Mouse (Mus musculus) liver, embryonic 16.5 days (tissue): ENCODE measurements around the gene Srp72. TPM values are rescaled to one million over a fixed set of nuclear protein-coding genes. Genes with fewer than 3 reads are reported as not detected.

Source experiments
- ATAC-seq: fragments of 200-750 bp; cut with Nextera tagmentation; 2 replicates; pipeline ENCODE4 v1.8.0; 2017; ENCODE audit warnings: low read depth, mild to moderate bottlenecking, moderate number of reproducible peaks, moderate library complexity
- H3K27ac ChIP-seq: fragments of 300-500 bp; sonication (generic); 2 replicates; pipeline ENCODE4 v1.5.1; 2014; ENCODE audit warnings: mild to moderate bottlenecking, low read length
- H3K27me3 ChIP-seq: fragments of 300-500 bp; sonication (generic); 2 replicates; pipeline ENCODE4 v1.6.1; 2014; ENCODE audit warnings: low read depth, low read length, mixed read lengths; ENCODE audit not compliant: control insufficient read depth, insufficient read depth
- H3K36me3 ChIP-seq: fragments of 300-500 bp; sonication (generic); 2 replicates; pipeline ENCODE4 v1.6.1; 2014; ENCODE audit warnings: mild to moderate bottlenecking; ENCODE audit not compliant: control insufficient read depth, insufficient read depth
- H3K4me1 ChIP-seq: fragments of 300-500 bp; sonication (generic); 2 replicates; pipeline ENCODE4 v1.6.1; 2014; ENCODE audit warnings: low read depth, low read length, mixed read lengths; ENCODE audit not compliant: control insufficient read depth
- H3K4me2 ChIP-seq: fragments of 300-500 bp; sonication (generic); 2 replicates; pipeline ENCODE4 v1.6.1; 2014; ENCODE audit warnings: low read depth, low read length, mixed read lengths
- H3K4me3 ChIP-seq: fragments of 300-500 bp; sonication (generic); 2 replicates; pipeline ENCODE4 v1.5.1; 2014; ENCODE audit warnings: low read depth, mild to moderate bottlenecking, low read length
- H3K9ac ChIP-seq: fragments of 300-500 bp; sonication (generic); 2 replicates; pipeline ENCODE4 v1.6.1; 2014; ENCODE audit warnings: low read depth, low read length
- H3K9me3 ChIP-seq: fragments of 300-500 bp; sonication (generic); replicated peaks from 2 replicates; pipeline ENCODE4 v1.6.1; 2016; ENCODE audit warnings: low read length; ENCODE audit not compliant: control insufficient read depth
- WGBS: fragments of 180-500 bp; shearing (Covaris S2); extraction: QIAGEN DNeasy Blood & Tissue Kit; methylation state at CpG from one replicate; pipeline ENCODE4 v1.1.7; 2014; ENCODE audit not compliant: insufficient replicate concordance; 5-methylcytosine and 5-hydroxymethylcytosine counted together
- polyA plus RNA-seq: library from polyadenylated mRNA; unstranded; fragments of >200 nt; fragmentation: Nextera tagmentation; extraction: Ambion mirVana; gene quantifications from 2 replicates; pipeline ENCODE4 v1.2.1, GENCODE M21; 2015

Srp72 gene
- 43.9 and 44.3 TPM in 2 replicates for polyA plus RNA-seq

- ATAC-seq = peak; percentile 90
- no peaks in the 10 kb centered on the region for H3K27me3 ChIP-seq
- H3K4me3 ChIP-seq = peak within 1 kb of the TSS; percentile 98
- under 1% methylated on average over 60 of the region's 60 CpGs for whole genome bisulfite sequencing
- peak within 1 kb of the TSS; percentile 82 for H3K4me2 ChIP-seq
- H3K27ac ChIP-seq = peak within 1 kb of the TSS; percentile 90
- H3K4me1 ChIP-seq = peaks cover 12% of the 10 kb centered on the region
- no peaks in the 10 kb centered on the region for H3K9me3 ChIP-seq
- H3K36me3 ChIP-seq = peaks cover 11% of the 10 kb centered on the region
- H3K9ac ChIP-seq = peak within 1 kb of the TSS; percentile 95
Observed at GRCm38 (mm10) chr5:76974554-76975285, at the start of gene Srp72. Gene Srp72 (plus strand): TSS chr5:76974683.

GRCm38 (mm10) chr5:76928124-76928832 lies 46.2 kb upstream of the Srp72 start:
- H3K27ac ChIP-seq = no peak overlapping the region
- H3K4me1 ChIP-seq = peaks cover 7% of the 10 kb centered on the region
- no peak overlapping the region for H3K4me2 ChIP-seq
- no peak overlapping the region for H3K4me3 ChIP-seq
- no peaks in the 10 kb centered on the region for H3K27me3 ChIP-seq
- 86% methylated on average over 16 of the region's 16 CpGs for WGBS
- H3K9ac ChIP-seq = no peak overlapping the region
- no peak for ATAC-seq
- peaks cover 25% of the 10 kb centered on the region for H3K36me3 ChIP-seq
- no peaks in the 10 kb centered on the region for H3K9me3 ChIP-seq

- Histone ChIP-seq H3K9ac (no peak overlapping the region), H3K36me3 (peaks cover 25% of the 10 kb centered on the region), H3K4me1 (peaks cover 7% of the 10 kb centered on the region), H3K4me3 (no peak overlapping the region), H3K9me3 (no peaks in the 10 kb centered on the region), H3K27ac (peak overlapping the region; percentile 4), H3K27me3 (no peaks in the 10 kb centered on the region), H3K4me2 (no peak overlapping the region)
- WGBS = 45% methylated on average over 7 of the region's 7 CpGs
- ATAC-seq = peak; percentile 74
Observed at GRCm38 (mm10) chr5:76929180-76929877, 45.2 kb upstream of the Srp72 start.

GRCm38 (mm10) chr5:76939717-76940116 lies 34.8 kb upstream of the Srp72 start:
- H3K9me3 ChIP-seq = no peaks in the 10 kb centered on the region
- WGBS = 74% methylated on average over 8 of the region's 8 CpGs
- ATAC-seq = no peak

GRCm38 (mm10) chr5:76941975-76942374 lies 32.5 kb upstream of the Srp72 start:
- no peak for ATAC-seq
- WGBS = 73% methylated on average over 4 of the region's 4 CpGs
- Histone ChIP-seq H3K4me2 (no peak overlapping the region), H3K4me1 (peaks cover 4% of the 10 kb centered on the region), H3K27ac (no peak overlapping the region), H3K36me3 (peaks cover 14% of the 10 kb centered on the region), H3K9me3 (no peaks in the 10 kb centered on the region), H3K27me3 (no peaks in the 10 kb centered on the region), H3K4me3 (no peak overlapping the region), H3K9ac (no peak overlapping the region)

More at GRCm38 (mm10) chr5:76939717-76940116, 34.8 kb upstream of the Srp72 start:
- H3K9ac ChIP-seq = no peak overlapping the region
- no peak overlapping the region for H3K4me2 ChIP-seq
- no peak overlapping the region for H3K27ac ChIP-seq
- H3K36me3 ChIP-seq = peaks cover 14% of the 10 kb centered on the region
- no peak overlapping the region for H3K4me3 ChIP-seq
- H3K27me3 ChIP-seq = no peaks in the 10 kb centered on the region
- peaks cover 4% of the 10 kb centered on the region for H3K4me1 ChIP-seq

GRCm38 (mm10) chr5:76942505-76942904 lies 32.0 kb upstream of the Srp72 start:
- H3K27me3 ChIP-seq = no peaks in the 10 kb centered on the region
- ATAC-seq = peak; percentile 74
- H3K9me3 ChIP-seq = no peaks in the 10 kb centered on the region
- H3K4me1 ChIP-seq = peaks cover 9% of the 10 kb centered on the region
- H3K4me2 ChIP-seq = no peak overlapping the region
- no peak overlapping the region for H3K27ac ChIP-seq
- 71% methylated on average over 4 of the region's 4 CpGs for WGBS
- no peak overlapping the region for H3K9ac ChIP-seq
- H3K36me3 ChIP-seq = peaks cover 14% of the 10 kb centered on the region
- H3K4me3 ChIP-seq = no peak overlapping the region

- 60% methylated on average over 6 of the region's 6 CpGs for WGBS
- Histone ChIP-seq H3K27me3 (no peaks in the 10 kb centered on the region), H3K4me3 (no peak overlapping the region), H3K4me2 (no peak overlapping the region), H3K4me1 (peaks cover 20% of the 10 kb centered on the region), H3K9me3 (no peaks in the 10 kb centered on the region), H3K9ac (no peak overlapping the region), H3K36me3 (peaks cover 7% of the 10 kb centered on the region), H3K27ac (no peak overlapping the region)
- ATAC-seq = no peak
Observed at GRCm38 (mm10) chr5:76944965-76945677, 29.4 kb upstream of the Srp72 start.

- Histone ChIP-seq H3K27ac (no peak overlapping the region), H3K4me1 (peaks cover 23% of the 10 kb centered on the region), H3K27me3 (no peaks in the 10 kb centered on the region), H3K4me2 (no peak overlapping the region), H3K4me3 (no peak overlapping the region), H3K9ac (no peak overlapping the region), H3K9me3 (no peaks in the 10 kb centered on the region), H3K36me3 (peaks cover 2% of the 10 kb centered on the region)
- ATAC-seq = no peak
- 74% methylated on average over 2 of the region's 2 CpGs for WGBS
Observed at GRCm38 (mm10) chr5:76945678-76946033, 28.8 kb upstream of the Srp72 start.
